Mouse (Mus musculus) stomach, embryonic 16.5 days (tissue): ENCODE measurements at regions not wholly inside any gene's neighbourhood (a gene's known extent, or its start where the extent isn't known, plus 50 kb on each side); places are given as distances from the start of the nearest gene placed in this dataset.

Source experiments
- ATAC-seq: fragments of 200-750 bp; cut with Nextera tagmentation; 2 replicates; pipeline ENCODE4 v1.8.0; 2017; ENCODE audit warnings: moderate number of reproducible peaks, moderate TSS enrichment; ENCODE audit not compliant: insufficient read depth, low FRiP score
- H3K27ac ChIP-seq: fragments of 300-500 bp; sonication (generic); 2 replicates; pipeline ENCODE4 v1.5.1; 2014; ENCODE audit warnings: low read length
- H3K27me3 ChIP-seq: fragments of 300-500 bp; sonication (generic); 2 replicates; pipeline ENCODE4 v1.6.1; 2014; ENCODE audit warnings: low read length, control low read depth, mixed read lengths; ENCODE audit not compliant: control insufficient read depth, insufficient read depth
- H3K36me3 ChIP-seq: fragments of 300-500 bp; sonication (generic); 2 replicates; pipeline ENCODE4 v1.6.1; 2014; ENCODE audit warnings: low read length; ENCODE audit not compliant: control insufficient read depth, insufficient read depth
- H3K4me1 ChIP-seq: fragments of 300-500 bp; sonication (generic); 2 replicates; pipeline ENCODE4 v1.6.1; 2014; ENCODE audit warnings: low read length, control low read depth, mixed read lengths; ENCODE audit not compliant: control insufficient read depth, insufficient read depth
- H3K4me2 ChIP-seq: fragments of 300-500 bp; sonication (generic); 2 replicates; pipeline ENCODE4 v1.6.1; 2014; ENCODE audit warnings: low read depth, low read length, mixed read lengths
- H3K4me3 ChIP-seq: fragments of 300-500 bp; sonication (generic); replicated peaks from 2 replicates; pipeline ENCODE4 v1.5.1; 2014; ENCODE audit warnings: mild to moderate bottlenecking, low read length
- H3K9ac ChIP-seq: fragments of 300-500 bp; sonication (generic); 2 replicates; pipeline ENCODE4 v1.6.1; 2014; ENCODE audit warnings: low read length
- H3K9me3 ChIP-seq: fragments of 300-500 bp; sonication (generic); replicated peaks from 2 replicates; pipeline ENCODE4 v1.6.1; 2016; ENCODE audit warnings: low read length, control low read depth; ENCODE audit not compliant: control insufficient read depth
- WGBS: fragments of 180-500 bp; shearing (Covaris S2); extraction: QIAGEN DNeasy Blood & Tissue Kit; methylation state at CpG from one replicate; pipeline ENCODE4 v1.1.7; 2014; 5-methylcytosine and 5-hydroxymethylcytosine counted together

GRCm38 (mm10) chr8:28341236-28341635, 893.8 kb downstream of the Poteg start:
- Histone ChIP-seq H3K36me3 (no peaks in the 10 kb centered on the region), H3K4me1 (no peaks in the 10 kb centered on the region), H3K4me2 (no peak overlapping the region), H3K4me3 (no peak overlapping the region), H3K9me3 (no peaks in the 10 kb centered on the region), H3K27ac (no peak overlapping the region), H3K9ac (no peak overlapping the region), H3K27me3 (no peaks in the 10 kb centered on the region)
- 86% methylated on average over 11 of the region's 11 CpGs for WGBS
- no peak for ATAC-seq

GRCm38 (mm10) chr8:28366470-28366869, 919.0 kb downstream of the Poteg start:
- Histone ChIP-seq H3K4me3 (no peak overlapping the region), H3K9me3 (no peaks in the 10 kb centered on the region), H3K27me3 (no peaks in the 10 kb centered on the region), H3K4me2 (no peak overlapping the region), H3K27ac (no peak overlapping the region), H3K4me1 (no peaks in the 10 kb centered on the region), H3K9ac (no peak overlapping the region), H3K36me3 (no peaks in the 10 kb centered on the region)
- ATAC-seq: no peak

GRCm38 (mm10) chr8:28367361-28367760, 919.9 kb downstream of the Poteg start:
- 73% methylated on average over 3 of the region's 3 CpGs for WGBS
- Histone ChIP-seq H3K4me1 (no peaks in the 10 kb centered on the region), H3K4me3 (no peak overlapping the region), H3K9ac (no peak overlapping the region), H3K9me3 (no peaks in the 10 kb centered on the region), H3K4me2 (no peak overlapping the region), H3K27me3 (no peaks in the 10 kb centered on the region), H3K27ac (no peak overlapping the region), H3K36me3 (no peaks in the 10 kb centered on the region)
- no peak for ATAC-seq

- Histone ChIP-seq H3K4me2 (no peak overlapping the region), H3K9ac (no peak overlapping the region), H3K27ac (no peak overlapping the region), H3K9me3 (no peaks in the 10 kb centered on the region), H3K4me3 (no peak overlapping the region), H3K27me3 (no peaks in the 10 kb centered on the region), H3K36me3 (no peaks in the 10 kb centered on the region), H3K4me1 (no peaks in the 10 kb centered on the region)
- ATAC-seq: no peak
- 68% methylated on average over 1 of the region's 1 CpGs for WGBS
Measured at GRCm38 (mm10) chr8:28371752-28372151, 924.3 kb downstream of the Poteg start.

- Histone ChIP-seq H3K36me3 (no peaks in the 10 kb centered on the region), H3K27me3 (no peaks in the 10 kb centered on the region), H3K4me1 (no peaks in the 10 kb centered on the region), H3K4me2 (no peak overlapping the region), H3K27ac (no peak overlapping the region), H3K9ac (no peak overlapping the region), H3K9me3 (no peaks in the 10 kb centered on the region), H3K4me3 (no peak overlapping the region)
- no peak for ATAC-seq
- 49% methylated on average over 1 of the region's 1 CpGs for WGBS
Measured at GRCm38 (mm10) chr8:28400141-28400540, 952.7 kb downstream of the Poteg start.

GRCm38 (mm10) chr8:28427544-28428135, 980.2 kb downstream of the Poteg start:
- Histone ChIP-seq H3K9ac (no peak overlapping the region), H3K36me3 (no peaks in the 10 kb centered on the region), H3K27me3 (no peaks in the 10 kb centered on the region), H3K9me3 (no peaks in the 10 kb centered on the region), H3K4me3 (no peak overlapping the region), H3K4me2 (no peak overlapping the region), H3K27ac (no peak overlapping the region), H3K4me1 (no peaks in the 10 kb centered on the region)
- no peak for ATAC-seq
- WGBS: 65% methylated on average over 7 of the region's 7 CpGs

- H3K27ac ChIP-seq: no peak overlapping the region
- no peaks in the 10 kb centered on the region for H3K27me3 ChIP-seq
- no peaks in the 10 kb centered on the region for H3K9me3 ChIP-seq
- no peak overlapping the region for H3K4me3 ChIP-seq
- H3K36me3 ChIP-seq: no peaks in the 10 kb centered on the region
- no peak overlapping the region for H3K9ac ChIP-seq
- H3K4me2 ChIP-seq: no peak overlapping the region
- H3K4me1 ChIP-seq: no peaks in the 10 kb centered on the region
- ATAC-seq: no peak
- 87% methylated on average over 2 of the region's 2 CpGs for WGBS
Measured at GRCm38 (mm10) chr8:28473190-28473589, 1025.7 kb downstream of the Poteg start.

- Histone ChIP-seq H3K9me3 (no peaks in the 10 kb centered on the region), H3K4me1 (no peaks in the 10 kb centered on the region), H3K9ac (no peak overlapping the region), H3K4me2 (no peak overlapping the region), H3K4me3 (no peak overlapping the region), H3K36me3 (no peaks in the 10 kb centered on the region), H3K27me3 (no peaks in the 10 kb centered on the region), H3K27ac (no peak overlapping the region)
- ATAC-seq: no peak
- WGBS: 73% methylated on average over 3 of the region's 3 CpGs
Measured at GRCm38 (mm10) chr8:28487913-28488312, 1040.4 kb downstream of the Poteg start.

- no peaks in the 10 kb centered on the region for H3K36me3 ChIP-seq
- no peaks in the 10 kb centered on the region for H3K27me3 ChIP-seq
- no peak overlapping the region for H3K9ac ChIP-seq
- 91% methylated on average over 5 of the region's 5 CpGs for WGBS
- H3K4me2 ChIP-seq: no peak overlapping the region
- no peak for ATAC-seq
- H3K27ac ChIP-seq: no peak overlapping the region
- H3K9me3 ChIP-seq: no peaks in the 10 kb centered on the region
- no peak overlapping the region for H3K4me3 ChIP-seq
- no peaks in the 10 kb centered on the region for H3K4me1 ChIP-seq
Measured at GRCm38 (mm10) chr8:28503488-28504319, 1056.2 kb downstream of the Poteg start.
